Mouse (Mus musculus): ENCODE measurements around the gene Vcpkmt. TPM values are rescaled to one million over a fixed set of nuclear protein-coding genes. Genes with fewer than 3 reads are reported as not detected.
A peak's percentile ranks its signal among the peaks of the same experiment; 100 is the strongest.

Vcpkmt gene
- polyA plus RNA-seq, 1 experiment from 2014 or later, result 27.9 TPM

GRCm38 (mm10) chr12:69544562-69544961 is 38.3 kb downstream of the Vcpkmt start:
- Histone ChIP-seq H3K27me3 (replicated peaks; ENCODE audit: control insufficient read depth, insufficient read depth, low read length) (no peaks in the 10 kb centered on the region), H3K4me2 (ENCODE audit: low read length) (no peak overlapping the region), H3K4me1 (ENCODE audit: control insufficient read depth, insufficient read depth, low read length) (peaks cover 3% of the 10 kb centered on the region; the same call in 1 of the 2 replicates), H3K9me3 (replicated peaks; ENCODE audit: control insufficient read depth, low read length) (no peaks in the 10 kb centered on the region), H3K36me3 (ENCODE audit: control insufficient read depth, insufficient read depth, low read length) (no peaks in the 10 kb centered on the region), H3K27ac (ENCODE audit: low read depth, low read length) (no peak overlapping the region), H3K9ac (ENCODE audit: low read length) (no peak overlapping the region), H3K4me3 (ENCODE audit: low read depth, low read length) (no peak overlapping the region)
- ATAC-seq, result no peak
- no peak for DNase-seq (ENCODE audit: low spot score)
- WGBS, result 65% methylated on average over 2 of the region's 2 CpGs

- Histone ChIP-seq H3K27ac (ENCODE audit: low read depth, low read length) (no peak overlapping the region), H3K27me3 (replicated peaks; ENCODE audit: control insufficient read depth, insufficient read depth, low read length) (no peaks in the 10 kb centered on the region), H3K36me3 (ENCODE audit: control insufficient read depth, insufficient read depth, low read length) (no peaks in the 10 kb centered on the region), H3K4me3 (ENCODE audit: low read depth, low read length) (no peak overlapping the region), H3K4me1 (ENCODE audit: control insufficient read depth, insufficient read depth, low read length) (peaks cover 7% of the 10 kb centered on the region; the same call in 1 of the 2 replicates), H3K4me2 (ENCODE audit: low read length) (no peak overlapping the region), H3K9me3 (replicated peaks; ENCODE audit: control insufficient read depth, low read length) (no peaks in the 10 kb centered on the region), H3K9ac (ENCODE audit: low read length) (no peak overlapping the region)
- WGBS, result 94% methylated on average over 8 of the region's 8 CpGs
- DNase-seq (ENCODE audit: low spot score), result no peak
- ATAC-seq, result no peak
Observed at GRCm38 (mm10) chr12:69542376-69542775, 40.5 kb downstream of the Vcpkmt start.

DNA sequence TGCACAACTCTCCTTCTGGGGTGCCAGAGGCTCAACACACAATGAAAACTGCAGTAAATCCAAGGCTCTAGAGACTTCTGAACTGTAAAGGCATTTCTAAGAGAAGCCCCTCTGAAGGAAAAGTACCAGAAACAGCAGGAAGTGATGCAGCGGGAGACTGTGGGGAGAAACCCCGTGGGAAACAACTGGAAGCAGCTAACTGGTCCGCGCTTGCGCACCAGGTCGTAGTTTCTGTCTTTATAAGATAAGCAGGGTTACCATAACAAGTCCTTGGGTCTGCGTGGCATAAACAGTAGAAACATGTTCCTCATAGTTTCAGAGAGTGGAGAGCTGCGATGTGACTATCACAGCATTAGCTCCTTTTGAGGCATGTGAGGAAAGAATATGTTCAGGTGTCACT is 41.2 kb downstream of the Vcpkmt start:
- Histone ChIP-seq H3K27me3 (replicated peaks; ENCODE audit: control insufficient read depth, insufficient read depth, low read length) (no peaks in the 10 kb centered on the region), H3K4me2 (ENCODE audit: low read length) (no peak overlapping the region), H3K36me3 (ENCODE audit: control insufficient read depth, insufficient read depth, low read length) (no peaks in the 10 kb centered on the region), H3K9ac (ENCODE audit: low read length) (no peak overlapping the region), H3K9me3 (replicated peaks; ENCODE audit: control insufficient read depth, low read length) (no peaks in the 10 kb centered on the region), H3K4me1 (ENCODE audit: control insufficient read depth, insufficient read depth, low read length) (peaks cover 7% of the 10 kb centered on the region; the same call in 1 of the 2 replicates), H3K27ac (ENCODE audit: low read depth, low read length) (no peak overlapping the region), H3K4me3 (ENCODE audit: low read depth, low read length) (no peak overlapping the region)
- no peak for ATAC-seq
- DNase-seq (ENCODE audit: low spot score), result no peak
- WGBS, result 84% methylated on average over 8 of the region's 8 CpGs

DNA sequence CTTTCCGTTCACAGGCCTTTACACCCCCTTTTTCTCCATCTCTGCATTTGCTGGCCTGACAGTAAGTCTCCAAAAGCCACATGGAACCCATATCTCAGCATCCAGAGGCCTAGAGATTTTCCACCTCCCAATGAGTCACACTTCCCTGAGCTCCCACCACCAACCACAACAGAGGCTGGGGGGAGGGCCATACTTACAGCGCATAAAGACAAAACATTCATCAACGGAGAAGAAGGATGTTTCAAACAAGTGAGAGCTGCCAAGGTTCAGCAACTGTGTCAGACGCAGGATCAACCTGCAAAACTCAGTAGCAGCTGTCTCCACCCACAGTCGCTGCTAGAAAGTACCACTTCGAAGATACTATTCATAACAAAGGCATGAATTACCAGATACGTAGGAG is 43.5 kb downstream of the Vcpkmt start:
- no peaks in the 10 kb centered on the region for H3K9me3 ChIP-seq (replicated peaks; ENCODE audit: control insufficient read depth, low read length)
- no peak overlapping the region for H3K27ac ChIP-seq (ENCODE audit: low read depth, low read length)
- WGBS, result 23% methylated on average over 7 of the region's 7 CpGs
- no peaks in the 10 kb centered on the region for H3K27me3 ChIP-seq (replicated peaks; ENCODE audit: control insufficient read depth, insufficient read depth, low read length)
- no peak overlapping the region for H3K4me2 ChIP-seq (ENCODE audit: low read length)
- no peak overlapping the region for H3K9ac ChIP-seq (ENCODE audit: low read length)
- ATAC-seq, result 0 out of 2 replicates have a peak, but pooled peaks have one; percentile 10
- DNase-seq (ENCODE audit: low spot score), result no peak
- H3K4me1 ChIP-seq (ENCODE audit: control insufficient read depth, insufficient read depth, low read length), result peaks cover 7% of the 10 kb centered on the region; the same call in 1 of the 2 replicates
- H3K4me3 ChIP-seq (ENCODE audit: low read depth, low read length), result no peak overlapping the region
- H3K36me3 ChIP-seq (ENCODE audit: control insufficient read depth, insufficient read depth, low read length), result no peaks in the 10 kb centered on the region

DNA sequence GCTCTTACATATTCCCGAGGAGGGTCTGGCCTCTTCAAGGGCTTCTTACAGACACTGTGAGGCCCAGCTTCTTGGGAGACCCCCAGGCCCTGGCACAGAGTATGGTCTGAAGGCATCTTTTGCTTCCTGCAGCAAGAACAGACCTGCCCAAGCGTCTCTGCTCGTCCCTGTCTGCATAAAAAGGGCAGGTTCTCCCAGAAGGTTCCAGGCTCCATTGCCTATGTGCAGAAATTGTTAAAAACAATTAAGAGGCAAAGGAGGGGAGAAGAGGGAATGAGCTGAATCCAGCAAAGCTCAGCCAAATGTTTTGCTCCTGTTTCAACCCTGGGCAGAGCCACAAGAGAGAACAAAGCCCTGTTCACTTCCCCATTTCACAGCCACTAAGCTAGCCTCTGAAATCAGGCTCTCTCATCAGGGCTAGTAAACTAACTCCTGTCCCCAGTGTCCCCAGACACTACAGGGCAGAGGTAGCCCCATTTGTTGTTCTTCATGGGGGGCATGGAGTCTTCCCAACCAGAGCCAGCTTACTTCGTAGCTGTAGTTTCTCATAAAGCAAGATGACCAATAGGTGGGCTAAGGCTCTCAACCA is 44.4 kb downstream of the Vcpkmt start:
- Histone ChIP-seq H3K27ac (ENCODE audit: low read depth, low read length) (peak overlapping the region; percentile 27; the same call in 1 of the 2 replicates), H3K4me1 (ENCODE audit: control insufficient read depth, insufficient read depth, low read length) (peaks cover 7% of the 10 kb centered on the region; the same call in 1 of the 2 replicates), H3K4me2 (ENCODE audit: low read length) (no peak overlapping the region), H3K9ac (ENCODE audit: low read length) (no peak overlapping the region), H3K4me3 (ENCODE audit: low read depth, low read length) (no peak overlapping the region), H3K9me3 (replicated peaks; ENCODE audit: control insufficient read depth, low read length) (no peaks in the 10 kb centered on the region), H3K27me3 (replicated peaks; ENCODE audit: control insufficient read depth, insufficient read depth, low read length) (no peaks in the 10 kb centered on the region), H3K36me3 (ENCODE audit: control insufficient read depth, insufficient read depth, low read length) (no peaks in the 10 kb centered on the region)
- ATAC-seq (no peak), DNase-seq (ENCODE audit: low spot score) (no peak)
- WGBS, result 79% methylated on average over 4 of the region's 4 CpGs

DNA sequence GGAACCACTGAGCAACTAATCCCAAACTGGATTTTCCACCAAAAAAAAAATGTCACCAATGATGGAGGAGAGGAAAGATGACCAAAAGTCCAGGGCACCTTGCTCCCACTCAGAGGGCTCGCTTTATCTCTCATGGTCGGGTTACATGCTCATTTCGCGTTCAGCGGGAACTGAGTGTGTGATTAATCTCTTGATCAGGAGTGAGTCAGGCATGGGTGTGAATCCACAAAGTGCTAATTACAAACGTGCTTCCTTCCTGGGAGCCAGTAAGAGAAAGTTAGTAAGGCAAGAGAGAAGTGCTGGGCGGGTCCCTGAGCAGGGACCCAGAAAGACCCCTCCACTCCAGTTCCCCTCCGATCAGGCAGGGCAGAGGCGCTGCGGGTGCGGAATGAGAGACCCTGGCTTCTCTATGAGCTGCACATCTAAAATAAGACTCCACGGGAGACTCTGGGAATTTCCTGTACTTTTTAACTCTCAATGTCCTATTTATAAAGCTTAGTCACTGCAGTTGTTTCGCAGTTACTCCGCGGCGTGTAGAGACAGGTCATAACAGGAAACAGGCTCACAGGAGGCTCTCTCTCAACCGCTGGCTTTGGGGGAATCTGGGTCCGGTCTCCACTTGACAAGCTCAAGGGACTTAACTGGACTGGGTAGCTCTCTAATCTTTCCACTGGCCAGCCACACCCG is 45.0 kb downstream of the Vcpkmt start:
- H3K27me3 ChIP-seq (replicated peaks; ENCODE audit: control insufficient read depth, insufficient read depth, low read length), result no peaks in the 10 kb centered on the region
- no peak for DNase-seq (ENCODE audit: low spot score)
- H3K9me3 ChIP-seq (replicated peaks; ENCODE audit: control insufficient read depth, low read length), result no peaks in the 10 kb centered on the region
- WGBS, result 67% methylated on average over 19 of the region's 19 CpGs
- no peak overlapping the region for H3K4me2 ChIP-seq (ENCODE audit: low read length)
- H3K4me1 ChIP-seq (ENCODE audit: control insufficient read depth, insufficient read depth, low read length), result peaks cover 7% of the 10 kb centered on the region; the same call in 1 of the 2 replicates
- H3K36me3 ChIP-seq (ENCODE audit: control insufficient read depth, insufficient read depth, low read length), result no peaks in the 10 kb centered on the region
- peak overlapping the region; percentile 58 for H3K27ac ChIP-seq (ENCODE audit: low read depth, low read length)
- no peak overlapping the region for H3K4me3 ChIP-seq (ENCODE audit: low read depth, low read length)
- H3K9ac ChIP-seq (ENCODE audit: low read length), result no peak overlapping the region
- no peak for ATAC-seq

DNA sequence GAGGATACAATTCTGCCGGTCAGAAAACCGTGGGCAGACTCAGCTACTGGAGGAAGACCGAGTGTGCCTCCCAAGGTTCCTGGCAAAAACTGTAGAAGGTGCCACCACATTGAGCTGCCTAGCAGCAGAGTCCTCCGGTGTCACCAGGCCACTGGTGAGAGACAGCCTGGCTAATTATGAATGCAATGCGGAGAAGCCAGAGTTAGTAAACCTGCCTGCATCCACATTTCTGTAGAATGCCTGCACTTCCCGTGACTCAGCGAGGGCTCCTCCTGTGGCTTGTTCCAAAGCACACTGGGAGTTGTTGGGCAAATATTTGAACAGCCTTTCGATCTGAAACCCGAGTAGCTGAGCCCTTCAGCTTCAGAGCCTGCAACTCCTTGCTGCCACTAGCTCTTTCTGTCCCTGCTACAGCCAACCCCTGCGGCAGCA is 45.6 kb downstream of the Vcpkmt start:
- ATAC-seq, result no peak
- Histone ChIP-seq H3K4me3 (ENCODE audit: low read depth, low read length) (no peak overlapping the region), H3K27ac (ENCODE audit: low read depth, low read length) (peak overlapping the region; percentile 58), H3K9me3 (replicated peaks; ENCODE audit: control insufficient read depth, low read length) (no peaks in the 10 kb centered on the region), H3K4me2 (ENCODE audit: low read length) (no peak overlapping the region), H3K4me1 (ENCODE audit: control insufficient read depth, insufficient read depth, low read length) (peaks cover 7% of the 10 kb centered on the region; the same call in 1 of the 2 replicates), H3K36me3 (ENCODE audit: control insufficient read depth, insufficient read depth, low read length) (no peaks in the 10 kb centered on the region), H3K27me3 (replicated peaks; ENCODE audit: control insufficient read depth, insufficient read depth, low read length) (no peaks in the 10 kb centered on the region), H3K9ac (ENCODE audit: low read length) (no peak overlapping the region)
- no peak for DNase-seq (ENCODE audit: low spot score)
- 46% methylated on average over 10 of the region's 10 CpGs for WGBS

DNA sequence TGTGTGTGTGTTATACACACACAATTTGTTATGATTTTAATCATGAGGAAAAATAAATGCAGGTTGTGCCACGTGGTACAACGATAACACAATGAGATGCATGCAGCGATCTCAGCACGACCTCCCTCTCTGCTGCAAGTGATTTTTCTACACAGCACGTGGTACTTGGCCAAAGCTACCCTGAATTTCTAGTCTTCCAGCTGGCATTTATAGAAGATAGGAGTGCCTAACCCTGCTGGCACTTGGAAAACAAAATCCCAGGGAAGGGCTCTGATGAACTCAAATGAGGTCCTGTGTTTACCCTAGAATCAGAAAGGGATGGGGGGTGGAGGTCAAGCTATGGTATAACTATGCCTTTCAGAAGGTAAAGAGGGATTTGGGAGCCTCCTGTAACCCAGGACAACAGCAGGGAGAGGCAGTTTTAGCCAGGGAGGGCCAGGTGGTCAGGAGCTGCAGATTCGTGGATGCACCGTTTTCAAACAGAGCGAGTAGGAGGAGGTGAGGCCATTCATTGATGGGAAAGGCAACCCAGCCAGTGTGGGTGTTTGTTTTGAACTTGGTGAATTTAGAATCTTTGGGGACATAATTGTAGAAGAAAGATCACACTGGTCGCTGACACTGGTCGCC is 46.1 kb downstream of the Vcpkmt start:
- Histone ChIP-seq H3K4me3 (ENCODE audit: low read depth, low read length) (no peak overlapping the region), H3K27ac (ENCODE audit: low read depth, low read length) (no peak overlapping the region), H3K36me3 (ENCODE audit: control insufficient read depth, insufficient read depth, low read length) (no peaks in the 10 kb centered on the region), H3K9me3 (replicated peaks; ENCODE audit: control insufficient read depth, low read length) (no peaks in the 10 kb centered on the region), H3K9ac (ENCODE audit: low read length) (no peak overlapping the region), H3K27me3 (replicated peaks; ENCODE audit: control insufficient read depth, insufficient read depth, low read length) (no peaks in the 10 kb centered on the region), H3K4me2 (ENCODE audit: low read length) (no peak overlapping the region), H3K4me1 (ENCODE audit: control insufficient read depth, insufficient read depth, low read length) (peaks cover 7% of the 10 kb centered on the region; the same call in 1 of the 2 replicates)
- WGBS, result 68% methylated on average over 10 of the region's 10 CpGs
- ATAC-seq (no peak), DNase-seq (ENCODE audit: low spot score) (no peak)

DNA sequence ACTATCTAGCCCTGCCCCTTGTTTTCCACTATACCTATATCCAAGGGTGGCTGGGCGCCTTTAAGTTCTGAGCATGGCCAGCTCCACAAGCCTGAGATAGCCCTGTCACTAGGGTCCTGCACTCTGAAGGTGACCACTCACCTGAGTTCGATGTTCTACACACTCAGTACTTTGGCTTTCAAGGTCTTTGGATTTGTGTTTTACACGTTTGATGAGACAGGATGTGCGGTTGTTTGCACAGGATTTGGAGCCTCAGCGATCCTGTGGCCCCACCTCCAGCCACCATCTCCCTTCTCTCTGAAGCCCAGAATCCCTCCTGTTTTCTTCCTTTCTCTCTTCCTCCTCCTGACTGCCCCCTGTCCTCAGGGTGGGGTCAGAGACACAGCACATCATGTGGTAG is 49.6 kb downstream of the Vcpkmt start:
- Histone ChIP-seq H3K27me3 (replicated peaks; ENCODE audit: control insufficient read depth, insufficient read depth, low read length) (no peaks in the 10 kb centered on the region), H3K9me3 (replicated peaks; ENCODE audit: control insufficient read depth, low read length) (no peaks in the 10 kb centered on the region), H3K4me1 (ENCODE audit: control insufficient read depth, insufficient read depth, low read length) (no peaks in the 10 kb centered on the region), H3K9ac (ENCODE audit: low read length) (no peak overlapping the region), H3K4me3 (ENCODE audit: low read depth, low read length) (no peak overlapping the region), H3K36me3 (ENCODE audit: control insufficient read depth, insufficient read depth, low read length) (no peaks in the 10 kb centered on the region), H3K27ac (ENCODE audit: low read depth, low read length) (no peak overlapping the region), H3K4me2 (ENCODE audit: low read length) (no peak overlapping the region)
- DNase-seq (ENCODE audit: low spot score) (no peak), ATAC-seq (no peak)
- 90% methylated on average over 5 of the region's 5 CpGs for whole genome bisulfite sequencing
